Mouse (Mus musculus): Measurements from ENCODE around the gene Irf5. TPM values are rescaled to one million over a fixed set of nuclear protein-coding genes. Genes with fewer than 3 reads are reported as not detected.
A peak's percentile ranks its signal among the peaks of the same experiment; 100 is the strongest.
"Not testable (repeated sequence)": the region's sequence is repeated elsewhere in the genome, so short reads cannot be mapped to it uniquely, and the experiment has no call there.

The Irf5 gene
- total RNA-seq, 1 experiment from 2014 or later, result 18.6 TPM

DNA sequence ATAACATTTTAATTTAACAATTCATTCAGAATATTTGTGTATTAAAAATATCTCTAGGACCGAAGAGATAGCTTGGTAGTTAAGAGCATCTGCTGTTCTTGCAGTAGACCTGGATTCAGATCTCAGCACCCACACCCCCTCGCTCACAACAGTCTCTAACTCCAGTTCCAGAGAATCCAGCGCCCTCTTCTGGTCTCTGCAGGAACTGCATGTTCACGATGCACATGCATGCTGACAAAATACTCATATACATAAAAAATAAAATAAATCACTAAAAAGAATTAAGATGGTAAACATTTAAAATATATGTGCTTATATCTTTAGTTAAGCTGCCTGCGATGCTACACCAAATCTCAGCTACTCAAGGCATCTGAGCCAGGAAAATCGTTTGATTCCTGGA lies 1.2 kb upstream of the Irf5 start:
- no peak for ATAC-seq (replicated peaks; ENCODE audit: low read depth, poor library complexity, severe bottlenecking)

- ATAC-seq (replicated peaks; ENCODE audit: low read depth, poor library complexity, severe bottlenecking), result no peak
These were observed 1.1 kb downstream of the Irf5 start for GRCm38 (mm10) chr6:29527361-29528164.

- ATAC-seq (replicated peaks; ENCODE audit: low read depth, poor library complexity, severe bottlenecking), result no peak
These were observed 1.7 kb downstream of the Irf5 start for GRCm38 (mm10) chr6:29528165-29528505.

DNA sequence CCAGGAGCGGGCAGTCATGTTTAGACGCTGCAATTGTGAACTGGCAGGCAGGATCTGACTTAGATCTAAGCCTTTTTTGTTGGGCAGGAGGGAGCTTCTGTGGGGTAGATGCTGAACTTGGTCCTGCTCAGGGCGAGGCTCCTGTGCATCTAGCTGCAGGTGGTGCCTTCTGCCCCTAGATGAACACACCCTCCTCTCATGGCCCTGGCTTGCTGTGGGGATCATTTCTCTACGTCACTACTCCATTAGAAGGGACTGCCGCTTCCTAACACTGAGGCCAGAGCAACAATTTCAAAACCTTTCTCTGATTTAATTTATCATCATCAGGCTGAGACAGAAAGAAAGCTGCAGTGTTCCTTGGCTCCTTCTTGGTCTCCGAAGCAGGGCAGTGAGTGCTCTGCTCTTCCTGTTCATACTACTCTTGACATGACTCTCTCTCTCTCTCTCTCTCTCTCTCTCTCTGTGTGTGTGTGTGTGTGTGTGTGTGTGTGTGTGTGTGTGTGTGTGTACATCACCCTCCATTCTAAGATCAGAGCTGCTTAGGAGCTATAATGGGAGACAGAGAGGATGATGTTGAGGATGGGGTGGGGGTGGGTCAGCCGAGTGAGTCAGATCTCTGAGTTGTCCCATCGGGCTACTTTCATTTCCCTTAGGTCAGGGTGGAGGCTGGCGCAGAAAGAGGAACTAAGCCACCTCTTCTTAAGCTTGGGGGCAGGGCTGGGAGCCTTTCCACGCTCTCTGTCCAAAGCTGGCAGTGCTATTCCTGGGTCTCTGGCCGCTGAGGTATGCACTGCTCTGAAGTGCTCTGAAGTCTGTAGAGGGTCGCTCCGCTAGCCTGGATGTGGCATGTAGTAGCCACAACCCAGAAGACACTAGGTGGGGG lies 2.4 kb downstream of the Irf5 start:
- peak; percentile 75 for ATAC-seq (replicated peaks; ENCODE audit: low read depth, poor library complexity, severe bottlenecking)

DNA sequence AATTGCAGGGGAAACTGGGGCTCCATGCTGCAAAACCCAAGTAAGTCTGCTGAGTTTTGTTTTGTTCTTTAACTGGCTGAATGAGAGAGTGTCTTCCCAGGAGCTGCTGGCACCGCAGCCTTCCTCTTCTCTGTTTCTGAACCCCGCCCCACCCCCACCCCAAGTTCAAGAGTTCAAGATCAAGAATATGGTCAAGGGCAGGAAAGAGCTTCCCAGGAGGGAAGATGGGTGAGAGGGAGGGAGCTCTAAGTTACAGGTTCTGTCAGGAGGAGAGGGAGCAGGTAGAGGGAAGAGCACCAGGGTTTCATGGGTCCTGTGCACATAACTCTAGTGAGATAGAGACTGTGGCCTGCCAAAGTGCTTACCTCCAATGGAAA lies 3.0 kb downstream of the Irf5 start:
- ATAC-seq (replicated peaks; ENCODE audit: low read depth, poor library complexity, severe bottlenecking), result peak; percentile 45

GRCm38 (mm10) chr6:29530050-29530449 lies 3.6 kb downstream of the Irf5 start:
- no peak; the same call in 1 of the 2 replicates for ATAC-seq (replicated peaks; ENCODE audit: low read depth, poor library complexity, severe bottlenecking)

DNA sequence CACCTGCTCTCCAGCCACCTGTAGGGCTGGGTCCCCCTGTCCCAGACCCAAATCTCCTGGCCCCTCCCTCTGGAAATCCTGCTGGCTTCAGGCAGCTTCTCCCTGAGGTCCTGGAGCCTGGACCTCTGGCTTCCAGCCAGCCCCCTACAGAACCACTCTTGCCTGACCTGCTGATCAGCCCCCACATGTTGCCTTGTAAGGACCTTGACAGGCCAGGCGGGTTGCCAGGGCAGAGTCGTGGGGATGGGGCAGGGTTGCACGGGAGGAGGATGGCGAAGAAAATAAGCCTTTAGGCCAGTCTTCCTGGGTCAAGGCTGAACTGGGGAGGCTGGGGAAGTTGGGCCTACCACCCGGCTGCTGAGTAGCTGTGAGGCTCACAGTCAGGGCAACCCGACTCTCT lies 8.9 kb downstream of the Irf5 start:
- no peak for ATAC-seq (replicated peaks; ENCODE audit: low read depth, poor library complexity, severe bottlenecking)

DNA sequence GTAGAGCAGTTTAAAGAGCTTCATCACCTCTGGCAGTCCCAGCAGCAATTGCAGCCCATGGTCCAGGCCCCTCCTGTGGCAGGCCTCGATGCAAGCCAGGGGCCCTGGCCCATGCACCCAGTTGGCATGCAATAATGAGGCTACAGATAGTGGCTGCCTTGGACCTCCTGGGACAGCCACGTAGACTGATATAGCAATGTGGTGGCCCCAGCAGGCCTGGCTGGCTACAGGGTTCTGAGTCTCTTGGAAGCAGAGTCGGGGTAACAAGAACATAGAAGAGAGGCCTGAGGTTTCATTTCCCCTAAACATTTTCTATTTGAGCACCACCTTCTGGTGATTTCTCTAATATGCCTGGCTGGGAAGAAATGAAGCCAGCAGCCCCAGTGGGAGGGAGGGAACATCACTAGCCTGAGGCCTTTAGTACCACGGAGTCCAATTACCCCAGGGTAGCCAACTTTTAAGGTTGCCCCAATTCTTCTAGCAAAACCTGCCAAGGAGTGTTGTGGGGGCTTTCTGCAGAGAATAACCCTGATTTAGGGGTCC lies 10.3 kb downstream of the Irf5 start:
- peak; percentile 66 for ATAC-seq (replicated peaks; ENCODE audit: low read depth, poor library complexity, severe bottlenecking)

DNA sequence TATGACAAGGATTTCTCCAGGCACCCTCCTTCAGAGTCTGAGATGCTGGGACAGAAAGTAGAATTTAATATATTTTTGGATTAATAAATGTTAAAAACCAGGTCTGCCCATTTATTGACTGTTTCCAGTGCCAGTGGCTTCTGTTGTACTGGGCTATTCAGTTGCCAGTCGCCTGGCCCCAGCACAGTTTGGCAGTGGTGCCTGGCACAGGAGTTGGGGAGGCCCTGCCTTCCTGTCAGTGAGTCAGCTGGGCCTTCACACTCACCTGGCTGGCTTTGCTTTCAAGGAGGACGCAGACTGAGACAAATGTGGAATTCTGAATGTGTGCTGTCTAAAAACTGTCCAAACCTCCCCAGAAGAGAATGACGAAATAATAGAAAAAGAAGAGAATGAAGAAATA lies 10.8 kb downstream of the Irf5 start:
- no peak for ATAC-seq (replicated peaks; ENCODE audit: low read depth, poor library complexity, severe bottlenecking)

DNA sequence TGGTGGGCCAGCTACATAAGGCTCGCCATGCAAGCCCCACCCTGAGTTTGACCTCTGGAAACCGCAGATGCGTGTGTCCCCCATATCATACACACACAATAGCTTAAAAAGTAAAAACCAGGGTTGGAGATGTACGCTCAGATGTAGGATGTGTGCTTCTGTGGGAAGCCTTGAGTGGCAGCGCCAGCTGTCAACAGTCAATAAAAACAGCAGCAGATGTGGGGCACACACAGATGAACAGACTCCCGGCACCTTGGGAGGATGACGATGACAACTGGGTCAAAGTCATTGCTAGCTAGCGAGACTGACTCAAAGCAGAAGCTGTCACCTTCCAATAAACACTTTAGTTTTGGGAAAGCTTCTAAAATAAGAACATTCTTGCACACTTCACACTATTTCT lies 13.1 kb downstream of the Irf5 start:
- ATAC-seq (replicated peaks; ENCODE audit: low read depth, poor library complexity, severe bottlenecking), result no peak

- ATAC-seq (replicated peaks; ENCODE audit: low read depth, poor library complexity, severe bottlenecking), result no peak
These were observed 13.8 kb downstream of the Irf5 start for GRCm38 (mm10) chr6:29540223-29540622.

DNA sequence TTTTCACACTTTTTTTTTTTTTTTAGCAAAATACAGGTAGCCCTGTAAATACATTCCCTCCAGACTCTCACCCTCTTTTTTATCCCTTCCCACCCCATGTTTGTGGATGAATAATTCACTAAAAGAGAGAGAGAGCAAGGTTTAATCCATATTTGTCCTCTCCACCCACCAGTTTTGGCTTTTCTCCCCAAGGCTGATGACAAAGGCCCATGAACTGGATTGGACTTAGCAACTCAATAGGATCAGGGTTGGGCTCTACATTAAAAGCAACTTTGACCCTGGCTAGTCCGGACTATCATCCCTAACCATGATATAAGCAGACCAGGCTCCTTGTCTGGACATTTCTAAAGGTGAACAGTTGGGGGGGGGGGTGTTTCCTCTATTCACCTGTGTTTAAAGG lies 14.5 kb downstream of the Irf5 start:
- no peak for ATAC-seq (replicated peaks; ENCODE audit: low read depth, poor library complexity, severe bottlenecking)

GRCm38 (mm10) chr6:29545611-29546010 lies 19.2 kb downstream of the Irf5 start:
- ATAC-seq (replicated peaks; ENCODE audit: low read depth, poor library complexity, severe bottlenecking), result no peak

DNA sequence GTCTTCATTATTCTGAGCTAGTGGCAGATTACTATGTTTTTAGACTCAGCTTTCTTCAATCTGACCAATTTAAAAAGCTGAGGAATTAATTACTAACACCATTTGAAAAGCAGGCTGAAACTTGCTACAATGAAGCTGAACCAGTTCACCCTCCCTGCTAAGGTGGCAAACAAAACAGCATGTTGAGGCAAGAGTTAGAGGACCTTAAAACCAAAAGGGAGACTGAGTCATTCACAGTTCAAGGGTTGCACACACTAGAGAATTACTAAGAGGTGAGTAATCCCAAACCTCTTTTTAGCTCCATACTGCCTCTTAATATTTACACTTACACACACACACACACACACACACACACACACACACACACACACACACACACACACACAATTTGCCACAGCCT lies 21.2 kb downstream of the Irf5 start:
- ATAC-seq (replicated peaks; ENCODE audit: low read depth, poor library complexity, severe bottlenecking), result no peak

GRCm38 (mm10) chr6:29548086-29548485 lies 21.7 kb downstream of the Irf5 start:
- no peak for ATAC-seq (replicated peaks; ENCODE audit: low read depth, poor library complexity, severe bottlenecking)

DNA sequence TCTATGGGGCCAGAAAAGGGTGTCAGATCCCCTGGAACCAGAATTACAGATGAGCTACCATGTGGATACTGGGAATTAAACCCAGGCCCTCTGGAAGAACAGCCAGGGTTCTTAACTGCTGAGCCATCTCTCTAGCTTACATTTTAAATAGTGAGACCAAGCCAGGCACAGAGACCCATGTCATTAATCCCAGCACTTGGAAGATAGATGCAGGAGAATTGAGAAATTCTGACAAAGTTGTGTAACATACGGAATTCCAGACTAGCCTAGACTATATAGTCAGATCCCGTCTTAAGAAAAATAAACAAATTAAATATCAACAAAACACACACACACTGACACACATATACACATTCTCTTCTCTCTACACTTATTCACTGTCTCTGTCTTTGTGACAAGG lies 26.1 kb downstream of the Irf5 start:
- no peak for ATAC-seq (replicated peaks; ENCODE audit: low read depth, poor library complexity, severe bottlenecking)

- ATAC-seq (replicated peaks; ENCODE audit: low read depth, poor library complexity, severe bottlenecking), result no peak
These were observed 30.7 kb downstream of the Irf5 start for GRCm38 (mm10) chr6:29557112-29557511.

DNA sequence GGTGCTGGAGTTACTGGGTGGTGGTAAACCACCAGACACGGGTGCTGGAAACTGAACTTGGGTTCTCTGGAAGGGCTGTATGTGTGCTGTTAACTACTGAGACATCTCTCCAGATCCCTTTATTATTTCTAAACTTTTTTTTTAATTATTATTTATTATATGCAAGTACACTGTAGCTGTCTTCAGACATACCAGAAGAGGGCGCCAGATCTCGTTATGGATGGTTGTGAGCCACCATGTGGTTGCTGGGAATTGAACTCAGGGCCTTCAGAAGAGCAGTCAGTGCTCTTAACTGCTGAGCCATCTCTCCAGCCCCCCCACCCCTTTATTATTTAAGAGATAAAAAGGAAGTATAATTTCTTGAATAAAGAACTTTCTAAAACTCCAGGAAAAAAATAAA lies 50.0 kb downstream of the Irf5 start:
- not testable (repeated sequence) for ATAC-seq (replicated peaks; ENCODE audit: low read depth, poor library complexity, severe bottlenecking)

DNA sequence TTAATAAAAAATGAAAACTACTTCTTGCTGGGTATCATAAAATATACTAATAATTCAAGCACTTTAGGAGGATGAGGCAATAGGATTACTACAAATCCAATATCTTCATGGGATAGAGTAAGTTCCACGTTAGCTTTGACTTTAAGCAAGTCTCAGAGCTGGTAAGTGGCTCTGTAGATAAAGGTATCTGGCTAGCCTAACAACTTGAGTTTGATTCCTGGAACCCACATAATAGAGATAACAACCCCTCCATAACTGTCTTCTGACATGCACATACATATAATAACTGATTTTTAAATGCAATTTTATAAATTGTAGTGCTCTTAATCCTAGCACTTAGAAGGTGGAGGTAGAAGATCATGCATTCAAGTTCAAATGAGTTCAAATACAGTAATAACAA lies 54.3 kb downstream of the Irf5 start:
- no peak for ATAC-seq (replicated peaks; ENCODE audit: low read depth, poor library complexity, severe bottlenecking)

- ATAC-seq (replicated peaks; ENCODE audit: low read depth, poor library complexity, severe bottlenecking), result no peak
These were observed 54.8 kb downstream of the Irf5 start for GRCm38 (mm10) chr6:29581202-29581601.
